Mouse (Mus musculus) right cerebral cortex, postnatal 14 days (tissue): ENCODE measurements at regions not wholly inside any gene's neighbourhood (a gene's known extent, or its start where the extent isn't known, plus 50 kb on each side); places are given as distances from the start of the nearest gene placed in this dataset.

Experiments
- DNase-seq: peaks from one replicate; pipeline ENCODE4 v3.0.0; 2022

DNA sequence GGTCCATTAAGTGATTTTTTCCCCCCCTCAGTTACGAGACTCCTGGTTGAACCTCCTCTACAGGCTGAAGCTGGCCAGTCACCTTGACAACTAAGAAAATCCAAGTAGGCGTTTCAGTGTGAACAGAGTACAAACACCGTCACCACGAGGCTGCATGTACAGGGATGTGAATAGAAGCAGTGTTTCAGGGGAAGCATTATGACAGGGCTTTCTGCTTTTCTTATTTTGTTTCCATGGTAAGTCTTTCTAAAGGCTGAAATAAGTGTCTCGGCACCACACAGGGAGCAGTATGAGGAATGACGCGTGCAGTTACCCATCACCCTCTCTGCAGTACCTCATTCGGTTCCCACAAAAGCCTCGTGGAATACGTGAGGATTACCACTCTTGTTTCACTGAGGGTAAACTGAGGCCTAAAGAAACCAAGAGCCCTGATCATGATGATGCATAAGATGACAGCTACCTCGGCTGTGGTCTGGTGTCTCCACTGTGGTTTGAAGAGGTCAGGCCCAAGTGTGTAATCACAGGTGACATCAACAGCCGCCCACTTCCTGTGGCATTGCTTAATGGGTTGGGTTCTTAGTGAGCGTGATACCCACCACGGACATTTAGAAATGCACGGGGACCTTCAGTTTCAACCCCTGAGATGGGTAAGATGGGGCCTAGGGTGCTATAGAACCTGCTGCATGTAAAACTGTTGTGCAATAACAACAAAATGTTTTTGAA, 230.5 kb downstream of the Foxo1 start:
- no peak for DNase-seq

DNA sequence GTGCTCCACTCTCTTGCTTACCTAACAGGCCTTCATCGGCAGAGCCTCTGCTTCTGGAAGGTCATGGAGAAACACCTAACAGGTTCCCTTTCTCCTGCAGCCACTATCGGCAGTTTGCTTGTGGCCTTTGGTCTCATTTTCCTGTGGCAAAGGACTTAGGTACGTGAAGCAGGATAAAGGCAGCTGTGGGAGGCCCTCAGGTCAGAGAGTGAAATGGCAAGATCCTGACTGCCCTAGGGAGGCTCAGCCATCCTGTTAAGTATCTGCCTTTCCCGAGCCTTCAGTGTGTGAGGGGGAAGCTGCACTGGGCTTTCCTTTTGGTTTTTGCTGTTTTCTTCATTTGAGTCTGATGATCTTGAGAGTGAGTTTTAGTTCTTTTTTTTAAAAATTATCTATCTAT, 228.8 kb downstream of the Foxo1 start:
- DNase-seq, result no peak

DNA sequence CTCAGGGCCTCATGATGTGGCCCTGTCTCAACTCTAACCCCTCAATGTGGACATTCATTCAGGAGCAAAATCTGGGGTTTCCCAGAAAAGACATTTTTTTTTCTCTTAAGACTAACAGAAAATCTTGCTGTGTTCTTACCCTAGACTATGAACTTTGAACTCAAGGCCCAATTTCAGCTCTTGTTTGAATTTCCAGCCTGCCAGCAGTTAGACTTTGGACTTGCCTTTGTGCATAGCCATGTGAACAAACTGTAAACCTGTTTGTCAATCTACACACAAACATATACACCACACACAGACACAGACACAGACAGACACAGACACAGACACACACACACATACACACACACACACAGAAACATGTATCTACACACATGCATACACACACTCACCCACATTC, 227.3 kb downstream of the Foxo1 start:
- DNase-seq, result no peak

DNA sequence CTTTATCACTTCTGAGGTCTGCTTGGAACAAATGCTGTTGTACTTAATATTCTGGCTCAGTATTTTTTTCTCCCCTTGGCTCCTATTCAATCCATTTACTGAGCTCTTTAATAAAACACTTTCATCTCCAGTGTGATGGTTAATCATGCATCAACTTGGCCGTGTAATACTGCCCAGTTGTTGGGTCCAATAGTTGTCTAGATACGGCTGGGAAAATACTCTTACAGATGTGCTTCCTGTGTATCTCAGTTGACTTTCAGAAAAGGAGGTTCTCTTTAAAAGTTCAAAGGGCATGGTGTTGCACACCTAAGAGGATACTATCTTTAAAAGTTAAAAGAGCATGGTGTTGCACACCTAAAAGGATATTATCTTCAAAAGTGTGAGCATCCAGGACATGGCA, 226.8 kb downstream of the Foxo1 start:
- no peak for DNase-seq

DNA sequence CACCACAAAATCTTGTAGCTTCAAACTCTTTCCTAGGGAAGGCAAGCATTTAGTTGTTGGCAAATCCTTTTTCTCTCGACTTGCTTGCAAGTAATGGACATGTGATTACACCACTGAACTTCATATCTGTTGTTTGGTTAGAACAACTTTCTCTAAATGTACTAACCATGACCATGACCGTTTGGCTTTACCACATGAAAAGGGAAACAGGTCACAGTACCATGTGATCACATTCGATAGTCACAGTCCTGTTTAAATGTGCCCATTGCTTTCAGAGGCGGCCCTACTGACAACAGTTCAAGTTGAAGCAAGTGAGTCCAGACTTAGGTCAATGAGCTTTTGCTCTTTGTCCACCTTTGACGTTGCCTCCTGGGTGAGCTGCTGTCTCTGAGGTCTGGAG, 211.1 kb downstream of the Foxo1 start:
- DNase-seq, result no peak

DNA sequence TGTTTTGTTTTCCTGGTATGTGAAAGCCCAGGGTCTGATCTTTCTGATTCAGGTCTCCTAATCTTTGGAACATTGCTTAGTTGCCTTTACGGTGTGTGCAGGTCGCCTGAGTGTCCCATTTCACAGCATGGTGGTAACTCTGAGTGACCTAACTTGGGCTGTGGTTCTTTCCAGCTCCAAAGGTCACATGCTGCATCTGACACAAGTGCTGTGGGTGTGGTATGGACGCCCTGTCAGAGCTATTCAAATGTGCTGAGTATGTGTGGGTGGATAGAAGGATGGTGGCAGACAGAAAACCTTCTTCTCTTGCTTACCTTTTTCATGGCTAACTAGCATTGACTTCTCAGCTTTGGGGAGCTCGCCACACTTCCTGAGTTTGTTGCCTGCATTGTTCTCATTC, 201.8 kb downstream of the Foxo1 start:
- no peak for DNase-seq

DNA sequence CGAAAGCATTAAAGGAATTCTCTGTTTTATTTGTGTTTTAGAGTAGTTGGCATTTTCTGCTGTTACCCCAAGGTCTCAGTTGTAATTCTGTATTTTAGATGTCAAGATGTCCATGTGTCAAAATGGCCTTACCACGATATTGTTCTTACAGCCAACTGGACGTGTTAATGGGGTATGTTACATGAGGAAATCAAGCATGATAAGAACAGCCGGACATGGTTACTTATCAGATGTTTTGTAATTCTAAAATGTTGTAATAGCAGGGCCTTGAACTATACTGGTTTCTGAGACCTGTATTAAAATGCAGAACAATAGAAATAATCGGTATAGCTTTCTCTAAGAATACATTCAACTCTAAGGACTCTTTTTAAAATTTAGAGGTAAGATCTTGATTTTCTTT, 201.3 kb downstream of the Foxo1 start:
- no peak for DNase-seq

DNA sequence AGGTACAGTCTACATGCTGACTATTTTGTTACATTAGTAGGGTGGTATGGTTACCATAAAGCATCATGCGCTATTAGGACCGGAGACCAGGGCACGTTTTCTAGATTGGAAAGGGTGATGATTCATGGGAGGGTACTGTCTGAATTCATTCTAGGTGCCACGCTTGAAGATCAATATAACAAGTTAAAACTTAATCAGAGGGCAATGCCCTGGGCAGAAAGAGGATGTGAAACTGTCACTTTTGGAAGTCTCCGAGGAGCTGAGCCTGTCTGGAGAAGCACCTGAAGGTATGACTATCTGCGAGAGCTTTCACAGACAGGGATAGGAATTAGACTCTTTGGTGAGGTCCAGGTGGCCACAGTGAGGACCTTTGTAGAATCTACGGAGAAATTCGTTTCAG, 200.2 kb downstream of the Foxo1 start:
- no peak for DNase-seq

DNA sequence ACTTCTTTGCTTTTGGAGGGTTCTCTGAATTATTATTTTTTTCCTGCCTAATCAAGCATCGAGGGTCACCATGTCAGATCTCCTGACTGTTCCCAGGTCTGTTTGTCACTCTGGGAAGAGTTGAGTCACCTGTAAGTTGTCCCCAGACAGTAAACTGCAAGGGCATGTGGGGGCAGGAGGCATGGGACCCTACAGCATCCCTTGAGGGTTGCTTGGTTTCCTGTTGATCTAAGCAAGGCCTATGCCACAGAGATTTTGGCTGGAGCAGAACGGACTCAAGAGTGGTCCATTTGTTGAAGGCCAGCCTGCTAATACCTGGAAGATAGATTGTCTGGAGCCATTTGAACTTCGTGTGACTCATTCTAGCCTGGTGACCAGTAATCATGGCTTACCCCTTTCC, 199.7 kb downstream of the Foxo1 start:
- no peak for DNase-seq

DNA sequence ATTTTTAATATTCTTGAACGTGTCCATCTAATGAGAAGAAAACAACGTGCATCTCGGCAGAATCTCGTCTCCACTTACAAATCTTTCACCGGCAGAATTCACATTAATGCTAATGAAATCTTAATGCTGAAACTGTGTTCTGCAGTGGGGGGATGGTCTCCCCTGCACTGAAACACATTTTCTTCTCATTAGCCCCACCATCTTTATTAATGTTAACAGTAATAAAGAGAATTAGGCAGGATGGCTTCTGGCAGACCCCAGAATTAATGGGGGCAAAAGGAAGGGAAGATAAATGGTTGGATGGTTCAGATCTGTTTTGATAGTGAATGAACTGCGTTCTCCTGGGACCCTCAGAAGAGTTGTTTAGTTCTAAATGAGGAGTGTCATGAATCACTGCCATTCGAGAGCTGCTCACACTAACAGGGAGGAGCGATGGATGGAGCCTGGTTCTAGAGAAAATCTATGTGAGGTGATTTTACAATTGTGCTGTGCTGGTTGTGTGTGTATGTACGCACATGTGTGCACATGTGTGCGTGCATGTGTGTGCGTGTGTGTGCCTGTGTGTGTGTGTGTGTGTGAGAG, 198.9 kb downstream of the Foxo1 start:
- no peak for DNase-seq

DNA sequence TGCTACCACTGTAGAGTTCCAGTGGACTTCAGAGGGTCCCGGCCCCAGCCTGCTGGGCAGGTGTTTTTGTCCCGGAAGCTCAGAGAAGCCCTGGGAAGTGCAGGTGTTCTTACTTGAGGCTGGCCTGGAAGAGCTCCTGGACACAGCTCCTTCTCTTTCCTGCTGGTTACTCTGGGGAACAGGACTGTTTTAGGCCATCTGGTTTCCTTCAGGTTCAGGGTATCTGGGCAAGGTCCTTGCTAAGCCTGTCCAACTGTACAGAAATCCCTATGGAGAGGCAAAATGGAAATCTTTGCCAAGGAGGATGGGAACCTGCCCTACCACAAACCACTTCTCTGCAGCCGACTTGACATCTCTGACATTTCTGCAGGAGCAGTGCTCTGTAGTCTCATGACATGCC, 198.4 kb downstream of the Foxo1 start:
- DNase-seq, result no peak

DNA sequence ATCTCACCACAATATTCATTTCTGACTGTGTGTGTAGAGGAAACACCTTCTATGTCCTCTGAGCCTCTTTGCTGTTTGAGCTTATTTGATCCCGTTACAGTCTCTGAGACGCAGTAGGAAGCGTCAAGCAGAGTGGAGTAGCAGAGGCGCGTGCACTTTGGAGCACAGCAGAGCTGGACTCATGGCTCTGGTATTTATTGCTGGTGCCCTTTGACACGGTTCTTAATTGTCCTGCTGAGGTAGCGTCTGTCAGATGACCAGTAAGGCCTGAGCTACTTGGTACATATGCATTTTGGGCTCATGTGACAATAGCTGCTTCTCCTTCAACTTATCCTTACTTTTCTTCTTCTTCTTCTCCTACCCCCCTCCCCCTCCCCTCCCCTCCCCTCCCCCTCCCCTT, 195.8 kb downstream of the Foxo1 start:
- DNase-seq, result no peak

DNA sequence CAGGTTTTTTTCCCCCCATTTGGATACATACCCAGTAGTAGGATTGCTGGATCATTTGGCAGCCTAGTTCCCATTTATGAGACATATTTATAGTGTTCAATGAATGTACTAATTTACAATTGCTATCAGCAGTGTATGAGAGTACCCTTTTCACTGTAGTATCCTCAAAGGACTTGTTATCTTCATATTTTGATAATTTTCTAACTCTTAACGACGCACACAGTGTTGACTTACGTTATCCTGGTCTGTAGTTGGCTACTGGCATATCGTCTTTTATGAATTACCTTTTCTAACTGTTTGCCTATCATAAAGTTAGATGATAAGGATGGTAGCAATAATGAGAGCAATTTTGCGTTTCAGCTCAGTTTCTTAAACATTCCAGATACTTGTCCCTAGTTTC, 186.8 kb downstream of the Foxo1 start:
- DNase-seq, result no peak

DNA sequence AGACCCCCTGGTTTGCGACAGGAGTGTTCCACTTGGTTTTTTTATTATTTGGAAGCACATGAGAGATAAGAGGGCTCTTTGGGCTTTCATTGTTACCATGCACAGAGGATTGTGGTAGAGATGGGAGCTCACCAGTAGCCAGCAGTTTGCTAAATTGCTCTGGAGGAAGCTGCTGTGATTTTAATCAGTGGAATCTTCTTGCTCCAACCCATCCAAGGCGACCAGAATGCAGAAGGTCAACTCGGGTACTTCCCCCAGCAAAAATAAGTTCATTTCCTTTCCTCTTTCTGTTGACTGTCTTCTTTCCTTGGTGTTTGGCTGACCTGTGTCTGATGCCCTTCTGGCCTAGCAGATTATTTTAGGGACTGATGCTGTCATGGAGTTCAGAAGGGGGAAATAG, 184.9 kb downstream of the Foxo1 start:
- DNase-seq, result no peak

DNA sequence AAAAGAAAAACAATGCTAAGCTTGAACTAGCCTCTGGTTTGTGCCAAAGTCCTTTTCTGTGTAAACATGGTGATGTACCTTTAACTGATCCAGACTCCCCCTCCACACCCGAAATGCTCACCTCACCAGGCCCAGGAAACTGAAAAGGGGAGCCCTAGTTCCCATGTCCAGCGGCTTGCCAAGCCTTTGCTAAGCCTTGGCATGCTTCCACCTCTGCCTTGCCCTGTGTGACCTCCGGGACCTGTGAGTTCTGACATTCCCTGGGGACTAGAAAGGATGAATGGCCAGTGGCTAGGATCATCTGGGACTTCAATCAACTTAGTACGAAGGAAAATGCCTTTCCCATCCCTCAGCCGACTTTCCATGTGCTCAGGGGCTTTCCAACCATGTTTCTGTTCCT, 184.2 kb downstream of the Foxo1 start:
- no peak for DNase-seq

DNA sequence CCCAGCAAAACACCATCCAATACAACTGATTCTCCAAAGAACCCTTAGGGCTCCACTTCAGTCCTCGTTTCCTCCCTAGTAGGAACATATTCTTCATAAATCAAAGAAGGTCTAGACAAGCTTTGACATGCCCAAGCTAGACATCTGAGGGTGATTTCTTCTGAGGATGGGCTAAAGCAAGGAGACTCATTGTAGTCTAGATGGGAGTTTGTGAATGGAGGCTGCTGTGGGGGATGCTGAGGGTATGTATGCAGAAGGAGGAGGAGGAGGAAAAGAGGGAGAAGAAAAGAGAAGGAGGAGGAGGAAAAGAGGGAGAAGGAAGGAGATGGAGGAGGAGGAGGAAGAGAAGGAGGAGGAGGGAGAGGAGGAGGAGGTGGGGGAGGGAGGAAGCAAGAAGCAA, 178.9 kb downstream of the Foxo1 start:
- DNase-seq, result no peak

DNA sequence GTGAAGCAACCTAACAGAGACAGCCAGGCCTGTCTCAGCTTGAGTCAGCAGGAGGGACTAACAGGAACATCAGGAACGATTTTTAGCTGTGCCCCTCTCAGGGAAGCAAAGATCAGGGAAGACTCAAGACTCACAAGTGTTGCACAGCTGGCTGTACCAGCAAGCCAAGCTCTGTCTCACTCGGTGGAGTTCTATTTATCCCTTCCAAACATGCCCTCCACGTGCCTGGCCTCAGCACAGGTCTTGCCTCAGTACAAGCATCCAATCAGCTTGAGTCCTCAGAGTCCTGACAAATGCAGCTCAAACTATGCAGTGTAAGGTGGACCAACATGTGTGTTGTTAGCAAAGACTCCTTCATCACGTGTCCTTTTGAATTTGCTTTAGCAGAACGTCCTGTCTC, 178.4 kb downstream of the Foxo1 start:
- no peak for DNase-seq

DNA sequence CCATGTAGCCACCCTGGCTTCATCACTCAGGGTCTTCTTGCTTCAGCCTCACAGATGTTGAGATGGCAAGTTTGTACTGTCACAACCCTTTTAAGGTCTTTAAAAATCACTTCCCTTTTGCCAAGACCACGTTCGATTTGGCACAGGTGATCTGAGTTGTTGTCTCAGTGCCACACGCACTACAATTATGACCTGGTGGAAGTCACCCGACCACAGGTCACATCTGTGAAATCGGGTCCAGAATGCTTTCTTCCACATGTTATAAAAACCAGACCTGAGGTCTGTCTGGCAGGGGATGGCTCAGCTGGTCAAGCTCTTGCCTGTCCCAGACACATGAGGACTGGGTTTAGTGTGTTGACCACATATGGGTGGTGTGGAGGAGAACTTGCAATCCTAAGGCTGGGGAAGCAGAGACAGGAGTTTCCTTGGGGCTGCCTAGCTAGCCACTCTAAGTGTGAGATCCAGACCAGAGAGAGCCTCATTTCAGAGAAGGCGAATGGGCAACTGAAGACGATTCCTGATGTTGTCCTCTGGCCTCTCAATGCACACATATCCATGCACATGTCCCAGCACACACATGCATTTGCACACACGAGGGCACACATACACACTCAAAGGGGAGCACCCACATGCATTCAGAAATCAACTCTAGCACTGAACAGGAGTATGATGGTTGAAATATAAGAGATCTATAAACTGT, 176.4 kb downstream of the Foxo1 start:
- no peak for DNase-seq

DNA sequence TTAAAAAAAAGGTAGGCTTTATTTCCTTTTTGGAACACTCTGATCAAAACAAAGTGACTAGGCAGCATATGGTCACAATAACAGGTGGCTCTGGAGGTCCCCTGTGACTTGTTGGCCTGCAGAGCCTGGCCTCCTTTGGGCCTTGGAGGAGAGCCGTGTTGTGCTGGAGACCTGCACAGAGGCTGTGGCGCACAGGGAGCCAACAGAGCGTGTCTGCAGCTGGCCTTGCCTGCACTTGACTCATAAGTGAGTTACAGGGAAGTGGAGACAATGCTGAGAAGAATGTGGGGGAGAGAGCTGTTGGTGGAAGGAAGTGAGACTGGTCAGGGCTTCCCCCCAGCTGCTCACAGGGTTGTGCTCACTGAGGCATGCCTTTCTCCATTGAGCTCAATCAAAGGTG, 175.7 kb downstream of the Foxo1 start:
- peak; percentile 14 for DNase-seq

DNA sequence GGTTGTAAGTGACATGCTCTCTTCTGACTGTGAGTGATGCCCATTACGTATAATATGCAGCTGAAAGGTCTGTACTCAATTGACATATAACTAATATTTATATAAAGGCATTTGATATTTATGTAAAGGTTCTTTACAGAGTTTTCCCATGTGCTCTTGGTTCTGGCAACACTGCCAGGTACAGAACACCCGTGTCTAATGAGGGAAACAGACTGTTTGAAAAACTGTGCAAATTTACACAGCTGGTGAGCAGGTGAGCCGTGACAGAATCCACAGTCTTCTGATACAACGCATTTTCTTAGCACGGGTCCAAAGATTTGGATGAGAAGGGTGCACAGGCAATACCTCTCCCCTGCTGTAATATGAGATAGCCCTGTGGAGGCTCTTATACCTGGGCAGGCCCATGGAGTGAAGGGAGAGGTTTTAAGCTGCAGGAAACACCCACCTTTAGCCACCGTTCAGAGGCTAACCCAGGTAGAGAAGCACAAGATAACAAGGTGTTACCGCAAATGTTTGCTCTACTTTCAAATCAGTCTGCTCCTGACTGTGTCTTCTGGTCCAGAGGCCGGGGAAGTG, 161.0 kb downstream of the Foxo1 start:
- no peak for DNase-seq

DNA sequence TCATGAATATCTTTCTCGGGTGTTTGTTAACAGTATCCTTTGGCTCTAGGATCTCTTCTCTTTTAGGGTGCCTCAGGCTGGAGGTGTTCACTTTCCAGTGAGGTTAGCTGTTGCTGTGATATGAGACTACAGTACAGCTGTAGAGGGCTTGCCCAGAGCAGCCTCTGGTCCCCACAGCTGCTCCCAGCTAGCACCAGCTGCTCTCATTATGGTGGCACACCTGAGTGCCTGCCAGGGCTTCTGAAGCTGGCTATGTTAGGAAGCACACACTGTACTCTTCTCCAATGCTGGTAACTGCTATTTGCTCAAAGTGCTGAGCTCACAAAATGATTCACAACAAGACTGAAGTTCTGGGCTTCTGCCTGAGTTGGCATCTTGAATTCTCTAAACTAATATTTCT, 154.7 kb downstream of the Foxo1 start:
- DNase-seq, result no peak

DNA sequence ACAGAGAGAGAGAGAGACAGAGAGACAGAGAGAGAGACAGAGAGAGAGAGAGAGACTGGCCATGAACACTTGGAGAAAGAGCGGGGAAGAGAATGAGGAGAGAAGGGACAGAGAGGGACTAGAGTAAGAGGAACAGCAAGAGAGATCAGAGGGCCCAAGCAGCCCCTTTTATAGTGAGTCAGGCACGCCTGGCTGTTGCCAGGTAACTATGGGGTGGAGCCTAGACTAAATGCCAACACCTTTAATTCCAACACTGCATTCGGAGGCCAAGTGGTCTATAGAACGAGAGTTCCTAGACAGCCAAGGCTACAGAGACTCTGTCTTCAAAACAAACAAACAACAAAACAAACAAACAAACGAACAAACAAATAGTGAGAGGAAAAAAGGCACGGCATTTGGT, 148.1 kb downstream of the Foxo1 start:
- DNase-seq, result no peak

DNA sequence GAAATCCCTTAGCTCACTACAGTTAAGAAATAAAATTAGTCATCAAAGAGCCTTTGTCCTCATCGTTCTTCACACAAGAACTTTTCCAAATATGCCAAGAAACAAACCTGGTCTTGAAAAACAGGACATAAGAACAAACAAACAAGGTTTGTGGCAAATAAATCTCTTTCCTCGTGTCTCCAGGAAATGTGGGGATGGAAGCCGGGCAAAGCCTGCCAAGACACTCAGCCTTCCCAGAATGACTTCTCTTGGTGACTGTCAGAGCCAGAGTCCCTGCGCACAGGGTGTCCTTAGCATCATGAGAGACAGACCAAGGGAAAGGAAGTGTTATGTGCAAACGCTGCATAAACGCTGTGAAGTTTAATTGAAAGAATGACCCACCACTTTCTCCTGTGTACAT, 147.2 kb downstream of the Foxo1 start:
- no peak for DNase-seq

DNA sequence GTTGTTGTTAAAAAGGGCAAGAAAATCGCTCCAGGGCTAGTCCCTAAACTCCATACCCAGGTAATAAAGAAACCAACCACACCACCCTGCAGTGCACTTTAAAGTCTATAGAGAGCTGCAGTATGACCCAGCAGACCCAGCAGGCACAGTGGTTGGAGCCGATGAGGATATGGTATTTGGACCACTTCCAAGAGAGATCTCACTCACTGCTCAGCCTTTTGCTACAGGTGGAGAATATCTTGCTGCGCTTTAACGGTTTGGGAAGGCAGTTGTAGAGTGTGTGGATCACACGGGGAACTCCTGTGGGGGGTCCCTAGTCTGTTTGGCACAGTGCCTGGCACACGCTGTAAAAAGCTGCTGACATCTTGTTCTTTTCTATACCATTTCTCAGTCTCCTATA, 145.9 kb downstream of the Foxo1 start:
- DNase-seq, result no peak
